Mouse (Mus musculus) adrenal gland, postnatal 10 days (tissue): ENCODE measurements around the gene Acer2. TPM values are rescaled to one million over a fixed set of nuclear protein-coding genes. Genes with fewer than 3 reads are reported as not detected.
A peak's percentile ranks its signal among the peaks of the same experiment; 100 is the strongest.

Experiments used
- DNase-seq: peaks from one replicate; pipeline ENCODE4 v3.0.0; 2021; ENCODE audit warnings: mixed read lengths
- total RNA-seq, 2 experiments: library from RNA; stranded (reverse); gene quantifications; 2 replicates each; pipeline ENCODE4 v1.2.3; 2021

Acer2 gene
- total RNA-seq, 2 experiments from 2014 or later, result 22.1 to 50.5 TPM

GRCm38 (mm10) chr4:86886160-86886878 lies 12.1 kb downstream of the Acer2 start:
- DNase-seq, result peak; percentile 69

GRCm38 (mm10) chr4:86887879-86888278 lies 13.7 kb downstream of the Acer2 start:
- DNase-seq, result no peak

DNA sequence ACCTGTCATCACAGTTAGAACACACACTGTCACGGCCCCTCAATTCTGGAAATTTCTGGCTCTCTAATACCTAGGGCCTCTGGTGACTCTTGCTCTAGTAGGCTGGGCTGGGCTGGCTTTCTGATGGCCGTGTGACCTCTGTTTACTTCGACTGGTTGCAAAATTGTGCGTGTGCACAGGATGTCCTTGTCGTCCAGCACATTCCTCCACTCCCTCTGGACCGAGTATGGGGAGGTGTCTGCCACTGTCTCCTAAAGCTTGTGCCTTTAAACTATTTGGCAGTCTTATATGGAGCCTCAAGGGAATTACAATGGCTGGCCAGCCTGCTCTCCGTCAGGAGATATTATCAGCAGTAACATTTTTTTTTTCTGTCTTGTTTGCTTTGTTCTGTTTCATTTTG lies 23.2 kb downstream of the Acer2 start:
- DNase-seq, result peak; percentile 77

DNA sequence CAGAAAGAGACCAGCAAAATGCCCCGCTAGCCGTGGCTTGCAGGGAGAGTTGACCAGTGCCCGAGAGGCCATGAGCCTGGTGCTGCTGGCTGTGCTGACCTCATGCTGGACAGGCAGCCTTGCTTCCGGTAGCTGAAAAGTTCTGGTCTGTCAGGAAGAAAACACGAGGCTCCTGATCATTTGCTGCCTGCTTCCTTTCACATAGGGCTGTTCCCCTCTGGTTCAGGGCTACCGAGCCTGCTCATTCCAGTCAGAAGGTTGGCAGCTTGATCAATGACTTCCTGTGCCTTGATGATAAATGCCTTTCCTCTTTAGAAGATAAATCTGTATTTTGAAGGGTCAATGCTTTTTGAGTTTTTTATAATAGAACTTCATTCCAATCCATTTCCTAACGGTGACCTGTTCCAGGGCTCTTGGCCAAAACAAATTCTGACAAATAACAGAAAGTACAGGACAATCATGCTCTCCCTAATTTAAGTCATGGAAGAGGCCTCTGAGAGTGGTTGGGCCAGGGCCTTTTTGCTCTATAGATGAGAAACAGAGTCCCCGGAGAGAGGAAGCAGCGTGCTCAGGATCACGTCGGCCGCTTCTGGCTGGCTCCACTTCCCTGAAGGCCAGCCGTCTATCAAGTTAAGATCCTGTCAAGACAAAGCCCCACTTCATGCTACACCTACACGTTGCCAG lies 24.7 kb downstream of the Acer2 start:
- DNase-seq, result peak; percentile 72

DNA sequence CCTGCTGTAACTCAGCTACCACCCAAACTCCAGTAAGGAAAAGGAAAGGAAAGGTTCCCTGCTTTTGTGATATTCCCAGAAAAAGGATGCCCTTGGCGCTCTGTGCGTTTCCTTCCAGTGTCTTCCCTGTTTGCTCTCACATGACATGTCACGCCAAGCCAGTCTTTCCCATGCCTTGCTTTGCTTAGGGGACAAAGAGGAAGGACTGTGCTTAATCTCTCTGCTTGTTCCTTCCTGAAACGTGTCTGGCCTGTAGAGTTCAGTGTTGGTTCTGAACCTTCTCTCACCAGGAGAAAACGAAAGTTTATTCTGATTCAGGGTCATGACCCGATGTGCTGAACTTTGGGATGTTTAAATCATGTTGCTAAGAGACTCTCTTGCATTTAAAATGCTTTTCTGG lies 28.2 kb downstream of the Acer2 start:
- DNase-seq, result peak; percentile 32

- no peak for DNase-seq
These were observed 30.8 kb downstream of the Acer2 start for GRCm38 (mm10) chr4:86904969-86905368.

GRCm38 (mm10) chr4:86905869-86906268 lies 31.7 kb downstream of the Acer2 start:
- no peak for DNase-seq

DNA sequence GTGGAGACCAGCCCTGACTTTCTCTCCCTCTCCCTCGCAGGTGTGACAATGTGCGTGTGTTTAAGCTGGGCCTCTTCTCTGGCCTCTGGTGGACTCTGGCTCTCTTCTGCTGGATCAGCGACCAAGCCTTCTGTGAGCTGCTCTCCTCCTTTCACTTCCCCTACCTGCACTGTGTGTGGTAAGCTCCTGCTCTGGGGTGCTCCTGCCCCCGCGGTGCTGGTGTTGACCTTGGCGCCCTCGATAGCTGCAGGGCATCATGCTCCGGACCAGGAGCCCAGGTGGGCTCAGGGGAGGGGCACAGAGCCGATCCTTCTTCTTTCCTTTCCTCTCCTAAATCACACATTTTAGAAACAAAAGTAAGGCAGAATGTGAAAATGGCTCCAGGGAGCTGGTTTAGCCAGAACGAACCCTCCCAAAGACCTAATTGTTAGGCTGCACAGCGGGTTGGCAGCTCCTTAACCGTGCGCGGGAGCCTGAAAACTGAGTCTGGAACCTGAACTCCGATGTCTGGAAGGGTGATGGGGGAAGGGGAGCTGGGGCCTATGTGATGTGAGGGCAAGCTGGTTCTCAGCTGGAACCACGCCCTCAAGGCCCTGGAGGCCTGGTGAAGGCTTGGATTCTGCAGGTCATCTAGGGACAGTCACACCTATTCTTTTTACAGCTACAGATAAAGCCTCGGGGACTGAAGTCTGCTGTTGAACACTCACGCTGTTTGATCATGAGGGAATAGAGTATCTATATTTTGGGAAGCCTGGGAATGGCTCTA lies 37.6 kb downstream of the Acer2 start:
- peak; percentile 63 for DNase-seq

GRCm38 (mm10) chr4:86912757-86913156 lies 38.6 kb downstream of the Acer2 start:
- DNase-seq, result no peak

- no peak for DNase-seq
These were observed 41.9 kb downstream of the Acer2 start for GRCm38 (mm10) chr4:86916062-86916461.

GRCm38 (mm10) chr4:86923476-86924055 lies 49.4 kb downstream of the Acer2 start:
- no peak for DNase-seq

- peak; percentile 90 for DNase-seq
These were observed 50.7 kb downstream of the Acer2 start for GRCm38 (mm10) chr4:86924804-86925458.

GRCm38 (mm10) chr4:86926997-86927396 lies 52.8 kb downstream of the Acer2 start:
- no peak for DNase-seq

- DNase-seq, result no peak
These were observed 56.0 kb downstream of the Acer2 start for GRCm38 (mm10) chr4:86930101-86930635.

DNA sequence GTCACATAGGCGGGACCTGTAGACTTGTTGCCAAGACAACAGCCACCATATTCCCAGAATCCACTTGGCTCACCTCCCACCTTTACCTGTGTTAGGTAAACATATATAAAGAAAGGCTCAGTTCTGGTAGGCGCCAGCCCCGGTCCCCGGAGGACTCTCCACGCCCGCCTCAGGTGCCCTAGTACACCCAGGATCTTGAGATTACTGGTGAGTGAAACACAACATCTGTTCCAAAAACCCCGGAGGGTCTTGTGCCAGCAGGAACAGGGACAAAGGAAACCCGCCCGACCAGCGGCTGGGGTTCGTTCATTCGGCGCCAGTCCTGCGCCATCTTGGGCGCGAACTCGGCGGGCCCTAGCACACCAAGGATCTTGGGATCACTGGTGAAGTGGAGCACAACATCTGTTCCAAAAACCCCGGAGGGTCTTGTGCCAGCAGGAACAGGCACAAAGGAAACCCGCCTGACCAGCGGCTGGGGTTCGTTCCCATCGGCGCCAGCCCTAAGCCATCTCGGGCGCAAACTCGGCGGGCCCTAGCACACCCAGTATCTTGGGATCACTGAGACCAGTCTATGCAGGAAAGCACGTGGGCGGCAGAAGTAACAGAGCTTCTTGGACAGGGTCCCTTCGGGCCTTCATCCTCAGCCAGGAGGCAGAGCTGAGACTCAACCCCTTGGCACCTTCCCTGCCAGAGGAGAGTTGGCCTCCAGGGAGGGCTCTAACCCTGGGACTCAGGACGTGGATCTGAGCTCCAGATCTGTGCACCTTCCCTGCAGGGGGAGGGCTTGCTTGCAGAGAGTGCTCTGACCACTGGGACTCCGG lies 56.6 kb downstream of the Acer2 start:
- peak; percentile 40 for DNase-seq

GRCm38 (mm10) chr4:86933026-86933425 lies 58.8 kb downstream of the Acer2 start:
- DNase-seq, result no peak

- DNase-seq, result no peak
These were observed 62.0 kb downstream of the Acer2 start for GRCm38 (mm10) chr4:86936217-86936616.

GRCm38 (mm10) chr4:86936706-86937105 lies 62.5 kb downstream of the Acer2 start:
- DNase-seq, result no peak

- no peak for DNase-seq
These were observed 68.5 kb downstream of the Acer2 start for GRCm38 (mm10) chr4:86942656-86943055.

DNA sequence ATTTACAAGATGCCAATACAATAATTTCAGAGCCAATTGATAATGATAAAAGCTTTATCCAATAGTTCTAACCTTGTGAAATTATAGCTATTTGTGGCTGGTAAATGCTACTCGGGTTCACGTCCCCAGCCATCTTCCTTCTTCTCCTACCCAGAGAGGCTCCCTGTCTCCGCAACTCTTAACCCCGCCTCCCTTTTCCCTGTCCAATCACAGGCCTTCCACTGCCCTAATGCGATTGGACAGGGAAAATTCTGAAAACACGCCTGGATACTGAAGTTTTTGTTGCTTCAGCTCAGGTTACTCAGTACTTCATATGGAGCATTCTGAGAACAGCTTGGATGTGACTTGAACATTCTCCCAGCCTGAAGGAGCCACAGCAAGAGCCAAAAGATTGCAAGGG lies 69.1 kb downstream of the Acer2 start:
- DNase-seq, result no peak

- no peak for DNase-seq
These were observed 74.6 kb downstream of the Acer2 start for GRCm38 (mm10) chr4:86948794-86949193.
